Mouse (Mus musculus): ENCODE results near the gene Il16.

DNA sequence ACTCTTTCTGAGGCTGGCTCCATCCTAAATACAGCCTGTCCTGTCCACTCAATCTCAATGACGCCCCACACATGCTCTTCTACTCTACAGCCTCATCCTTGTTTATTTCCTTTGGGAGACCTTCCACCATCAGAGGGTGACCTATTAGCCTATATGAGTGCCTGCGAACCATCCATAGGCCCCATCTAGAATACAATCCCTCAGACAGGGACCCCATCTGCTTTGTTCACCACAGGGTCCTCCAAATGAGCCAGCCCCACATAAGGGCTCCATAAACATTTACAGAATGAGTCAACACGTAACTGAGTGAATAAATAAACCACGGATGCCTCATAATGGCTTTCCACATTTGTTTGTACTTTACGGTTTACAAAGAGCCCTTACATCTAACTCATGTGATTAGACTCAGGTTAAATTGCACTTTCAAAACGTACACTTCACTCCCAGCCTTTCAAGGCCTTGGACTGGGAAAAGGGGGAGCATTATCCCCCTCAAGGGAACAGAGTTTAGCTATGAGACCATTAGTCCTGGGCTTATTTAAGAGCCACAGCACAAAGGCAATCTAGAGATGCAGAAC, 7.5 kb downstream of the Il16 start:
- TF ChIP-seq CTCF (IDR thresholded peaks at IDR 0.05; ENCODE audit: insufficient read depth, low read depth, low read length) (no peak), POLR2A (IDR thresholded peaks at IDR 0.05; ENCODE audit: insufficient read depth, low read depth, low read length) (no peak)
